Mouse (Mus musculus): ENCODE results near the gene Zfp410. TPM values are rescaled to one million over a fixed set of nuclear protein-coding genes. Genes with fewer than 3 reads are reported as not detected.

The Zfp410 gene
- total and polyA plus RNA-seq, 3 experiments: 33.5 to 53.7 (median 42.9) TPM

Other genes with a start within 250 kb of the Zfp410 start
- not detected in 2 replicates for gene Acot5, start 247.5 kb upstream of the Zfp410 start, total RNA-seq (2012; rRNA removed)
- not detected in 2 replicates for gene Acot5, start 247.5 kb upstream of the Zfp410 start, total RNA-seq (2014; rRNA removed)
- gene Acot5, start 247.5 kb upstream of the Zfp410 start, polyA plus RNA-seq (2012; ENCODE audit: insufficient read length, low read depth): not detected in 2 replicates
- gene Acot6, start 216.2 kb upstream of the Zfp410 start, total RNA-seq (2012; rRNA removed): 0.04 TPM in 1 of 2 replicates, not detected in the other
- gene Acot6, start 216.2 kb upstream of the Zfp410 start, total RNA-seq (2014; rRNA removed): 0.08 and 0.11 TPM in 2 replicates
- not detected in 2 replicates for gene Acot6, start 216.2 kb upstream of the Zfp410 start, polyA plus RNA-seq (2012; ENCODE audit: insufficient read length, low read depth)
- 1.4 and 1.6 TPM in 2 replicates for gene Dnal1, start 202.5 kb upstream of the Zfp410 start, total RNA-seq (2012; rRNA removed)
- gene Dnal1, start 202.5 kb upstream of the Zfp410 start, total RNA-seq (2014; rRNA removed): 0.84 and 1.7 TPM in 2 replicates
- gene Dnal1, start 202.5 kb upstream of the Zfp410 start, polyA plus RNA-seq (2012; ENCODE audit: insufficient read length, low read depth): 2.1 and 2.9 TPM in 2 replicates
- 0.13 and 0.21 TPM in 2 replicates for gene Pnma1, start 168.4 kb upstream of the Zfp410 start, total RNA-seq (2012; rRNA removed)
- gene Pnma1, start 168.4 kb upstream of the Zfp410 start, total RNA-seq (2014; rRNA removed): not detected in 2 replicates
- gene Pnma1, start 168.4 kb upstream of the Zfp410 start, polyA plus RNA-seq (2012; ENCODE audit: insufficient read length, low read depth): 0.30 TPM in 2 replicates
- 5.6 TPM in 2 replicates for gene Elmsan1, start 98.0 kb upstream of the Zfp410 start, total RNA-seq (2012; rRNA removed)
- 2.0 and 2.2 TPM in 2 replicates for gene Elmsan1, start 98.0 kb upstream of the Zfp410 start, total RNA-seq (2014; rRNA removed)
- gene Elmsan1, start 98.0 kb upstream of the Zfp410 start, polyA plus RNA-seq (2012; ENCODE audit: insufficient read length, low read depth): 12.4 and 14.3 TPM in 2 replicates
- 47.1 and 47.8 TPM in 2 replicates for gene Ptgr2, start 31.6 kb upstream of the Zfp410 start, total RNA-seq (2012; rRNA removed)
- 46.0 and 46.6 TPM in 2 replicates for gene Ptgr2, start 31.6 kb upstream of the Zfp410 start, total RNA-seq (2014; rRNA removed)
- 47.1 and 51.3 TPM in 2 replicates for gene Ptgr2, start 31.6 kb upstream of the Zfp410 start, polyA plus RNA-seq (2012; ENCODE audit: insufficient read length, low read depth)
- gene Coq6, start 44.8 kb downstream of the Zfp410 start, total RNA-seq (2012; rRNA removed): 35.0 and 37.8 TPM in 2 replicates
- gene Coq6, start 44.8 kb downstream of the Zfp410 start, total RNA-seq (2014; rRNA removed): 31.9 and 37.9 TPM in 2 replicates
- 23.6 and 35.5 TPM in 2 replicates for gene Coq6, start 44.8 kb downstream of the Zfp410 start, polyA plus RNA-seq (2012; ENCODE audit: insufficient read length, low read depth)
- 0.98 and 1.0 TPM in 2 replicates for gene Fam161b, start 45.0 kb downstream of the Zfp410 start, total RNA-seq (2012; rRNA removed)
- gene Fam161b, start 45.0 kb downstream of the Zfp410 start, total RNA-seq (2014; rRNA removed): 0.38 and 0.87 TPM in 2 replicates
- 0.80 and 1.00 TPM in 2 replicates for gene Fam161b, start 45.0 kb downstream of the Zfp410 start, polyA plus RNA-seq (2012; ENCODE audit: insufficient read length, low read depth)
- 5.2 and 5.7 TPM in 2 replicates for gene Entpd5, start 92.2 kb downstream of the Zfp410 start, total RNA-seq (2012; rRNA removed)
- 5.3 and 5.8 TPM in 2 replicates for gene Entpd5, start 92.2 kb downstream of the Zfp410 start, total RNA-seq (2014; rRNA removed)
- gene Entpd5, start 92.2 kb downstream of the Zfp410 start, polyA plus RNA-seq (2012; ENCODE audit: insufficient read length, low read depth): 4.2 and 6.0 TPM in 2 replicates
- 0.29 and 0.34 TPM in 2 replicates for gene Bbof1, start 92.2 kb downstream of the Zfp410 start, total RNA-seq (2012; rRNA removed)
- 0.24 and 0.46 TPM in 2 replicates for gene Bbof1, start 92.2 kb downstream of the Zfp410 start, total RNA-seq (2014; rRNA removed)
- gene Bbof1, start 92.2 kb downstream of the Zfp410 start, polyA plus RNA-seq (2012; ENCODE audit: insufficient read length, low read depth): 0.20 and 0.41 TPM in 2 replicates
- gene Rnf113a2, start 100.3 kb downstream of the Zfp410 start, total RNA-seq (2012; rRNA removed): 14.6 and 17.9 TPM in 2 replicates
- gene Rnf113a2, start 100.3 kb downstream of the Zfp410 start, total RNA-seq (2014; rRNA removed): 16.3 and 19.7 TPM in 2 replicates
- gene Rnf113a2, start 100.3 kb downstream of the Zfp410 start, polyA plus RNA-seq (2012; ENCODE audit: insufficient read length, low read depth): 13.6 and 19.5 TPM in 2 replicates
- 2.1 and 2.2 TPM in 2 replicates for gene Aldh6a1, start 134.2 kb downstream of the Zfp410 start, total RNA-seq (2012; rRNA removed)
- gene Aldh6a1, start 134.2 kb downstream of the Zfp410 start, total RNA-seq (2014; rRNA removed): 4.2 and 4.6 TPM in 2 replicates
- gene Aldh6a1, start 134.2 kb downstream of the Zfp410 start, polyA plus RNA-seq (2012; ENCODE audit: insufficient read length, low read depth): 1.6 and 1.9 TPM in 2 replicates
- 5.9 and 6.8 TPM in 2 replicates for gene Lin52, start 134.6 kb downstream of the Zfp410 start, total RNA-seq (2012; rRNA removed)
- gene Lin52, start 134.6 kb downstream of the Zfp410 start, total RNA-seq (2014; rRNA removed): 16.2 and 17.0 TPM in 2 replicates
- 8.7 and 10.5 TPM in 2 replicates for gene Lin52, start 134.6 kb downstream of the Zfp410 start, polyA plus RNA-seq (2012; ENCODE audit: insufficient read length, low read depth)

All from CH12.LX (cell line).